Mouse (Mus musculus) liver, embryonic 13.5 days (tissue): ENCODE data around the gene Sh3kbp1. TPM values are rescaled to one million over a fixed set of nuclear protein-coding genes. Genes with fewer than 3 reads are reported as not detected.

Source experiments
- ATAC-seq: fragments of 200-750 bp; cut with Nextera tagmentation; 2 replicates; pipeline ENCODE4 v1.8.0; 2017; ENCODE audit warnings: low read depth, mild to moderate bottlenecking, moderate number of reproducible peaks, moderate library complexity
- DNase-seq: peaks from one replicate; pipeline ENCODE4 v3.0.0; 2022
- H3K27ac ChIP-seq: fragments of 300-500 bp; sonication (generic); 2 replicates; pipeline ENCODE4 v1.5.1; 2015; ENCODE audit warnings: moderate library complexity, mild to moderate bottlenecking, inconsistent platforms
- H3K27me3 ChIP-seq: fragments of 300-500 bp; sonication (generic); 2 replicates; pipeline ENCODE4 v1.6.1; 2015; ENCODE audit warnings: mild to moderate bottlenecking, inconsistent platforms
- H3K36me3 ChIP-seq: fragments of 300-500 bp; sonication (generic); 2 replicates; pipeline ENCODE4 v1.6.1; 2015; ENCODE audit warnings: mild to moderate bottlenecking, inconsistent platforms
- H3K4me1 ChIP-seq: fragments of 300-500 bp; sonication (generic); replicated peaks from 2 replicates; pipeline ENCODE4 v1.6.1; 2015; ENCODE audit warnings: inconsistent platforms
- H3K4me2 ChIP-seq: fragments of 300-500 bp; sonication (generic); 2 replicates; pipeline ENCODE4 v1.6.1; 2015; ENCODE audit warnings: inconsistent platforms, mild to moderate bottlenecking, moderate library complexity
- H3K4me3 ChIP-seq: fragments of 300-500 bp; sonication (generic); replicated peaks from 2 replicates; pipeline ENCODE4 v1.5.1; 2015; ENCODE audit warnings: mild to moderate bottlenecking, inconsistent platforms
- H3K9ac ChIP-seq: fragments of 300-500 bp; sonication (generic); 2 replicates; pipeline ENCODE4 v1.6.1; 2015; ENCODE audit warnings: mild to moderate bottlenecking, inconsistent platforms
- H3K9me3 ChIP-seq: fragments of 300-500 bp; sonication (generic); replicated peaks from 2 replicates; pipeline ENCODE4 v1.6.1; 2016; ENCODE audit warnings: inconsistent platforms
- WGBS: fragments of 180-500 bp; shearing (Covaris S2); methylation state at CpG from one replicate; pipeline ENCODE4 v1.1.7; 2015; ENCODE audit not compliant: insufficient replicate concordance; 5-methylcytosine and 5-hydroxymethylcytosine counted together
- polyA plus RNA-seq: library from polyadenylated mRNA; unstranded; fragments of >200 nt; fragmentation: Nextera tagmentation; extraction: Ambion mirVana; gene quantifications from 2 replicates; pipeline ENCODE4 v1.2.1, GENCODE M21; 2015

Sh3kbp1 gene
- polyA plus RNA-seq, 1 experiment from 2014 or later = 10.7 TPM

DNA sequence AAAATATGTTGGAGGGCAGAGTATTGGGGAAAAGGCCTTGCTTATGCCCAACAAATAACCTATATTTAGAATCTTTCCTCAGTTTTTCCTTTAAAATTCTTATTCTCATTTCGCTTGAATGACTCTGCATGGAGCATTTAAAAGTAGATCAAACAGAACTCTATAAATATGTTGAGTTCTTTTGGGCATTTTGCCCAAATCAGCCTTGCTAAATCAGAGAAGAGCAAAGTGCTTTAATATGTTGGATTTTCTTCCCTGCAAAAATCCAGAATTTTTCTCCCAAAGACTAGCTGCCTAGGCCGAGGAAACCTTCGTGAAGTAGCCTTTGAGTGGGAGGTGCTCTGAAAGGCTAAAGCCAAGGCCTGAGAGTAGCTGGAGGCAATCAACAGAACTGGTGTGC is 163.4 kb downstream of the Sh3kbp1 start:
- no peaks in the 10 kb centered on the region for H3K27me3 ChIP-seq
- DNase-seq (no peak), ATAC-seq (no peak)
- H3K36me3 ChIP-seq = no peaks in the 10 kb centered on the region
- H3K4me2 ChIP-seq = no peak overlapping the region
- H3K27ac ChIP-seq = no peak overlapping the region
- no peaks in the 10 kb centered on the region for H3K9me3 ChIP-seq
- no peaks in the 10 kb centered on the region for H3K4me1 ChIP-seq
- H3K4me3 ChIP-seq = no peak overlapping the region
- 55% methylated on average over 3 of the region's 3 CpGs for WGBS
- no peak overlapping the region for H3K9ac ChIP-seq

DNA sequence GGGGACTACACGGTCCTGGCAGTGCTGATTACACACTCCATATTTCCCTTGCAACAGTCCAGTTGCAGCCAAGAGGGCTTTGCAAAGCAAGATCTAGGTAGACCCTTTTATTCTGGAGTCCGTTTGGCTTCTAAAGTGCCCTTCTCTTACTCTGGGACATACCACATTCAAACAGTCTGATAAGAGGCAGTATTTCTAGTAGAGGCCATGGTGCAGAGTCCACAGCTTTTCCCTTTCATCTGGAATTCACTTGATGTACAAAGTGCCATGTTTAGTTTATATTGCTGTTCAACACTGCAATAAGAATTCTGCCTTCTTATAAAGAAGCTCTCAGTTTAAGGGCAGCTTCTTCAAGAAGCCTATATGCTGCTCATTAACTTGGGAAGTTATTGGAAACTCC is 168.5 kb downstream of the Sh3kbp1 start:
- H3K9ac ChIP-seq = no peak overlapping the region
- DNase-seq = no peak
- no peaks in the 10 kb centered on the region for H3K9me3 ChIP-seq
- no peak overlapping the region for H3K4me2 ChIP-seq
- H3K36me3 ChIP-seq = no peaks in the 10 kb centered on the region
- H3K27me3 ChIP-seq = no peaks in the 10 kb centered on the region
- 52% methylated on average over 2 of the region's 2 CpGs for WGBS
- no peaks in the 10 kb centered on the region for H3K4me1 ChIP-seq
- ATAC-seq = no peak
- no peak overlapping the region for H3K27ac ChIP-seq
- H3K4me3 ChIP-seq = no peak overlapping the region

DNA sequence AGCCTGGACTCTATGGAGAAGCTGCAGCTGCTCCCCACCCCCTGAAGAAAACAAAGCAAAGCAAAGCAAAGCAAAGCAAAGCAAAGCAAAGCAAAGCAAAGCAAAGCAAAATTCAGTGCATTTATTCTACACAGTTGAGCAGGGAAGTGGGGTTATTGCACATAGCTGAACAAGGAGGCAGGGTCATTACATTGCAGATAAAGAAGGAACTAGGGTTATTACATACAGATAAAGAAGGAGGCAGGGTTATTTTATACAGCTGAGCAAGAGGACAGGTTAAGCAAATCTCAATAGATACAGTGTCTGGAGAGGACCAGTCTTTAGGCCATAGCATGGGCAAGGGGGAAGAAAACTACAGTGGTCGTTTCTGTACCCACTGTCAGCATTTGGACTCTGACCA is 177.3 kb downstream of the Sh3kbp1 start:
- DNase-seq (no peak), ATAC-seq (no peak)
- no peaks in the 10 kb centered on the region for H3K9me3 ChIP-seq
- H3K36me3 ChIP-seq = no peaks in the 10 kb centered on the region
- no peak overlapping the region for H3K4me3 ChIP-seq
- H3K4me2 ChIP-seq = no peak overlapping the region
- no peak overlapping the region for H3K27ac ChIP-seq
- H3K9ac ChIP-seq = no peak overlapping the region
- WGBS = 53% methylated on average over 1 of the region's 1 CpGs
- H3K27me3 ChIP-seq = no peaks in the 10 kb centered on the region
- H3K4me1 ChIP-seq = no peaks in the 10 kb centered on the region

DNA sequence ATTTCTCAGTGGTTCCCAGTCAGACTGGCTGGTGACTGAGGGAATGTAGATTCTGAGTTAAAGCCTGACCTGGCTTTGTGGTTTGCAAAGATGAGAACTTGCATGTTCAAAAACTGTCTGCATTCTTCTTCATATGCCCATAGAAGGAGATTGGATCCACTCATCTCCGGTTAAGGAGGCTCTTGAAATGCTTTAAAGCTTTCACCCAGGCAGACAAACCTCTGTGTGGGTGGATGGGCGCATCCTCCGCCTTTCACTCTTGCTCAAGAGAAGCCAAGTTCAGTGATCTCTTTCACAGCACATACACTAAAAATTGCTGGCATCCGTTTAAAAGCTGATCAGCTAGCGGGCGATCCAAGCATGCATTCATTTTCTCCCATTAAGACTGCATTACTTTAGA is 182.4 kb downstream of the Sh3kbp1 start:
- no peak for DNase-seq
- WGBS = 77% methylated on average over 6 of the region's 6 CpGs
- no peak for ATAC-seq
- H3K27me3 ChIP-seq = no peaks in the 10 kb centered on the region; the same call in 1 of the 2 replicates
- H3K27ac ChIP-seq = no peak overlapping the region
- no peak overlapping the region for H3K4me2 ChIP-seq
- H3K36me3 ChIP-seq = no peaks in the 10 kb centered on the region
- no peaks in the 10 kb centered on the region for H3K4me1 ChIP-seq
- no peaks in the 10 kb centered on the region for H3K9me3 ChIP-seq
- no peak overlapping the region for H3K9ac ChIP-seq
- H3K4me3 ChIP-seq = no peak overlapping the region

DNA sequence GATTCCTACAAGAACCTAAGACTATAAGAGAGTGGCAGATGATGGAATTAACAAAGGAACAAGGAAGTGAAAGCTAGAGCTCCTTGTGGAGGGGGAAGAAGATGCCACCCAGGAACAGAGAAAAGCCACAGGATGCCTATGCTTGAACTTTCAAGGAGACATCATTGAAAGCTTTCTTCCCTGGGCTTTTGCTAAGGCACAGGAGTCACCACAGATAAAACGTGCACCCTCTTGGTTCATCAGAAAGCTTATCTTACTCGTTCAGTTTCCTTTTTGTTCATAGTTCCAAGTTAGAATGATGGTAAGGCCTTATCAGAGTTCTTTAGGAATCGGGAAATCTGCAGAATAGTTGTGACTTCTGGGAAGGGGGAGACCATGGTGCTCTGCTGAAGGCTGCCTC is 183.4 kb downstream of the Sh3kbp1 start:
- 20% methylated on average over 3 of the region's 3 CpGs for WGBS
- no peak for DNase-seq
- Histone ChIP-seq H3K9me3 (no peaks in the 10 kb centered on the region), H3K4me3 (no peak overlapping the region), H3K27ac (no peak overlapping the region), H3K4me2 (no peak overlapping the region), H3K9ac (no peak overlapping the region), H3K36me3 (no peaks in the 10 kb centered on the region), H3K27me3 (no peaks in the 10 kb centered on the region; the same call in 1 of the 2 replicates), H3K4me1 (no peaks in the 10 kb centered on the region)
- no peak for ATAC-seq

DNA sequence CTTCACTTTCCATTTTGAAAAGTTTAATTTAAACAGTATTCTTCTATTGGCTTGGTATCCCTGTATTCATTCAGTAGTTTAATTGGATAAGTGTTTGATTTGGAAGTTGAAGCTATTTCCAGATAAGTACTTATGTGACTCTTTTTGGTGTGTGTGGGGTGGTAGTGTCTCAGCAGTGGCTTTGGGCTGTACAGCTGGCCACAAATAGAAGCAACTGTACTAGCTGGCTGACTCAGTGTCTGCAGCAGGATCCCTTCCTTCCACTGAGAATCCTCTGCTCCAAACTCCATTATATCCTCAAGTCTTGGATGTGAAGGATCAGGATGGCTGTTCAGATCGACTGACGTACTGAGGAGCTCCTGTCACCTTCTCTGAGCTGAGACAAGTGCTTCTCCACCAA is 190.4 kb downstream of the Sh3kbp1 start:
- Histone ChIP-seq H3K4me3 (no peak overlapping the region), H3K4me2 (no peak overlapping the region), H3K27me3 (no peaks in the 10 kb centered on the region; the same call in 1 of the 2 replicates), H3K9ac (no peak overlapping the region), H3K4me1 (no peaks in the 10 kb centered on the region), H3K27ac (no peak overlapping the region), H3K9me3 (no peaks in the 10 kb centered on the region), H3K36me3 (no peaks in the 10 kb centered on the region)
- WGBS = 74% methylated on average over 2 of the region's 2 CpGs
- DNase-seq (no peak), ATAC-seq (no peak)

DNA sequence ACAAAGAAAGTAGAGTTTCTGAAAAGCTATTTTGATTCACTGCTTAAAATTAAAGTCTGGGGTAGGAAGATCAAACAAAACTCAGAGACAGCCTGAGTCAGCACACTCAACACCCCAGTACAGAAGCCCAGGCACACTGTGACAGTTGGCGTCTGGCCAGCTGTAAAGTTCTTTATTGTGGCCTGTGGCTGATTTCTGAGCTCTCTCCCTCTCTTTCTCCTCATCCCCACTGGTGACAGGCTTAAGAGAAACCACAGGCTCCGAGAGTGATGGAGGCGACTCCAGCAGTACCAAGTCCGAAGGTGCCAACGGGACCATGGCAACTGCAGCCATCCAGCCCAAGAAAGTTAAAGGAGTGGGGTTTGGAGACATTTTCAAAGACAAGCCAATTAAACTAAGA is 201.1 kb downstream of the Sh3kbp1 start:
- Histone ChIP-seq H3K9ac (no peak overlapping the region), H3K27me3 (no peaks in the 10 kb centered on the region), H3K27ac (no peak overlapping the region), H3K9me3 (no peaks in the 10 kb centered on the region), H3K4me3 (no peak overlapping the region), H3K4me1 (no peaks in the 10 kb centered on the region), H3K36me3 (no peaks in the 10 kb centered on the region), H3K4me2 (no peak overlapping the region)
- DNase-seq (no peak), ATAC-seq (no peak)
- WGBS = 76% methylated on average over 5 of the region's 5 CpGs

DNA sequence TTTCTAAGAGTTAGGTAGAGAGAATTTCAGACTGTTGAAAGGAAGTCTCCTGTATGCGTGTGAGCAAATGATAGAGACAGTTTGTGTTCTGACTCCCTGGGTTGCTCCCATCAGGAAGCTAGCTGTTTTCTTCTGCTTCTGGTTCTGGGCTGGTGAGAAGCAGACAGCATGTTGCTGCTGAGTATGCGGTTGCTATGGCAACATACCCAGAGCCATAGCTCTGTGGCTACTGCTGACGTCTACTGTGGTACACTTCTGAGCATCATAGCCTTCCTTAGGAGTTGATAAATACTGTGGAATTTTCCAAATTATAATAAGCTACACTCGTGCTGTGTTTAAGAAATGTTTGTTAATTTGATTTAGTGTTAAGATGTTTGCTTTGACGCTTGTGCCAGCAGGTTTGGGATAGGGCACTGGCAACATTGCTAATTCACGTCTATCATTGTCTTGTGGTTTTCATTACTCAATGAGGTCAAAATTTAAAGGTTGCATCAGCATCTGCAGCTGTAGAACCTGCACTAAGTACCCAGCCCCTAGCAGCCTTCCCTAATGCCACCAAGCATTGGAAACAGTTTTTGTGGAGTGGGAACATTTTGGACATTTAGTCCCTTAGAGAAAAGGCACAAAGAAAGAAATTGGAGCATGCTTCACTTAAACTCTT is 202.2 kb downstream of the Sh3kbp1 start:
- no peak for DNase-seq
- no peaks in the 10 kb centered on the region for H3K27me3 ChIP-seq
- ATAC-seq = no peak
- H3K36me3 ChIP-seq = no peaks in the 10 kb centered on the region
- H3K4me3 ChIP-seq = no peak overlapping the region
- no peak overlapping the region for H3K4me2 ChIP-seq
- no peaks in the 10 kb centered on the region for H3K4me1 ChIP-seq
- no peak overlapping the region for H3K27ac ChIP-seq
- no peaks in the 10 kb centered on the region for H3K9me3 ChIP-seq
- 61% methylated on average over 6 of the region's 6 CpGs for WGBS
- H3K9ac ChIP-seq = no peak overlapping the region

DNA sequence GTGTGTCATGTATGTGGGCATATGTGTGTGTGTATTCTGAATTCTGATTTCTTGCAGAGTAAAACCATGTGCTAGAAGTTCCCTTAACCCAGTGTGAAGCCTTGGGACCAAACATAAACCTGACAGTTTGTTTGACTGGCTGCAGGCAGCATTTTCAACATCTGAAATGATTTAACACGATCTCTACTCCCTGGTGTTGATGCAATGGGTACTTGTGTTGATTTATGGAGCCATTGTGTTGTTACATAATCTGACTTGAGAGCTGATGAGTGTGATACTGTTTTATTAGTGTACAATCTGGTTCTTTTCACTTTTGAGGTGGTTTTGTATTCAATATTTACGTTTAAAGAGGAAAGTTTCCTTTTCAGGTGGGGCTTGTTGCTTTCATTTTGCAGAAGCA is 204.1 kb downstream of the Sh3kbp1 start:
- no peak for DNase-seq
- H3K9me3 ChIP-seq = no peaks in the 10 kb centered on the region
- no peaks in the 10 kb centered on the region for H3K36me3 ChIP-seq
- ATAC-seq = no peak
- no peaks in the 10 kb centered on the region for H3K27me3 ChIP-seq
- no peak overlapping the region for H3K9ac ChIP-seq
- no peak overlapping the region for H3K27ac ChIP-seq
- no peaks in the 10 kb centered on the region for H3K4me1 ChIP-seq
- no peak overlapping the region for H3K4me2 ChIP-seq
- 46% methylated on average over 2 of the region's 2 CpGs for WGBS
- H3K4me3 ChIP-seq = no peak overlapping the region

DNA sequence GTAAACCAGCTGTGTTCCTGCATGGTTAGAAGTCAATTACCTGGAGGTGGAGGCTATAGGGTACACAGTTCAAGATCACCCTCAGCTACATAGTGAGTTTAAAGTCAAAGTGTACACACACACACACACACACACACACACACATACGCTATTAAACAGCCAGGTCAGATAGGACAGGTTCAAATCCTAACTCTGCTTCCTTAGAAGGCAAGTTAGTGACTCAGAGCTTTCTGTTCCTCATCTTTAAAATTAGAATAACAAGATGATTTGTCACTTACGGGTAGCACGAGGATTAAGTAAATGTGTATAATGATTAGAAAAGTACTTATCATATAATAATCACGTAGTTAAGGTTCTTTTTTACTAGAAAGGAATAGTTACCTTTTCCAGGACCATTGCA is 208.2 kb downstream of the Sh3kbp1 start:
- Histone ChIP-seq H3K36me3 (no peaks in the 10 kb centered on the region), H3K4me3 (no peak overlapping the region), H3K9me3 (no peaks in the 10 kb centered on the region), H3K9ac (no peak overlapping the region), H3K27me3 (no peaks in the 10 kb centered on the region), H3K4me1 (peaks cover 7% of the 10 kb centered on the region), H3K27ac (no peak overlapping the region), H3K4me2 (no peak overlapping the region)
- WGBS = 75% methylated on average over 4 of the region's 4 CpGs
- ATAC-seq (no peak), DNase-seq (no peak)

DNA sequence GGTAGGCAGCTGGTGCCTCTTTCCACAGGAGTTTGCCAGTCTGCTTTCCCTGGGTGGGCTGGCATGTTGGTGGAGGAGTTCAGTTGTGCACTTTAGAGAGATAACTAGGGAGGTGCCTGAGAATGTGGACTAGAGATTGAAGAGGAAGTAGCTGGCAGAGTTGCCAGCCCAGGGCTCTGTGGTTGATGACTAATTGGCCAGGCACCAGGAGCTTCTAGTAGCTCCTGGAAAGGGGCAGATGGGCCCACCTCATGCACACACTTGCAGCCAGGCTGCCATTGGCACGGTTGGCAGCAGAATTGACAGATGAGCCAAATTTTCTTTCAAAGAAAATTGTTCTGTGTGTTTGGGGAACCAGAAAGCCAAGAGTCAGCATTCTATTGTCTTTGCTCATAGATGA is 210.3 kb downstream of the Sh3kbp1 start:
- Histone ChIP-seq H3K9me3 (no peaks in the 10 kb centered on the region), H3K36me3 (no peaks in the 10 kb centered on the region), H3K4me2 (no peak overlapping the region), H3K27me3 (no peaks in the 10 kb centered on the region), H3K9ac (no peak overlapping the region), H3K4me1 (peaks cover 7% of the 10 kb centered on the region), H3K27ac (no peak overlapping the region), H3K4me3 (no peak overlapping the region)
- ATAC-seq (peak; percentile 50; the same call in 1 of the 2 replicates), DNase-seq (peak; percentile 0)
- 35% methylated on average over 1 of the region's 1 CpGs for WGBS

DNA sequence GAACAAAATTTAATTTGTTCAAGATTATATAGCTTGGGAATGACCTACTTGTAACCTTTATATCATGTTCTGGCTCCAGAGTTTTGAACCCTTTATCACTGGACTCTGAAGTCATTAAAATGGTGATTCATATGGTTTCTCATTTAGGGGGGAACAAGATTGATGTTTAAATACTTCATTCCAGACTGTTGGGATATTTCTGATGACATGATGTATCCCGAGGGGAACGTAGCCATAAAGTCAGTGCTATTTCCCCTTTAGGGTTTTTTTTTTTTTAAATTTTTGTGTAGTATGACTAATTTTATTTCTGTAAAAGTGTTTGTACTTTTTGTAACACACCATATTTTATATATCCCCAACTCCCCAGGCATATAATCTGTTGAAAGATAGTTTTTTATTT is 212.7 kb downstream of the Sh3kbp1 start:
- Histone ChIP-seq H3K9ac (no peak overlapping the region), H3K9me3 (no peaks in the 10 kb centered on the region), H3K36me3 (no peaks in the 10 kb centered on the region), H3K4me3 (no peak overlapping the region), H3K4me1 (peaks cover 7% of the 10 kb centered on the region), H3K4me2 (no peak overlapping the region), H3K27me3 (no peaks in the 10 kb centered on the region), H3K27ac (no peak overlapping the region)
- ATAC-seq (no peak), DNase-seq (no peak)
- WGBS = 69% methylated on average over 2 of the region's 2 CpGs
